Mouse (Mus musculus): Measurements from ENCODE around the gene Carns1. TPM values are rescaled to one million over a fixed set of nuclear protein-coding genes. Genes with fewer than 3 reads are reported as not detected.

The Carns1 gene
- polyA plus RNA-seq, 1 experiment from 2014 or later, result 4.1 TPM

Small RNA genes within 50 kb of the gene (microRNA-seq; reads per million reads assigned to microRNA genes)
- gene Gm26115, result not detected

Other genes with a start within 250 kb of the Carns1 start
- 1.2 and 1.4 TPM in 2 replicates for gene Aldh3b1, start 245.7 kb downstream of the Carns1 start, polyA plus RNA-seq (2015; fragmentation: Nextera tagmentation; extraction: Ambion mirVana)
- gene Unc93b1, start 240.3 kb downstream of the Carns1 start, polyA plus RNA-seq (2015; fragmentation: Nextera tagmentation; extraction: Ambion mirVana), result 7.7 TPM in 2 replicates
- not detected in 2 replicates for gene Aldh3b3, start 216.8 kb downstream of the Carns1 start, polyA plus RNA-seq (2015; fragmentation: Nextera tagmentation; extraction: Ambion mirVana)
- gene Aldh3b2, start 203.2 kb downstream of the Carns1 start, polyA plus RNA-seq (2015; fragmentation: Nextera tagmentation; extraction: Ambion mirVana), result 0.30 and 1.1 TPM in 2 replicates
- gene Acy3, start 188.9 kb downstream of the Carns1 start, polyA plus RNA-seq (2015; fragmentation: Nextera tagmentation; extraction: Ambion mirVana), result 1.5 and 1.7 TPM in 2 replicates
- not detected in 2 replicates for gene Tbx10, start 182.7 kb downstream of the Carns1 start, polyA plus RNA-seq (2015; fragmentation: Nextera tagmentation; extraction: Ambion mirVana)
- 34.0 and 42.1 TPM in 2 replicates for gene Nudt8, start 174.9 kb downstream of the Carns1 start, polyA plus RNA-seq (2015; fragmentation: Nextera tagmentation; extraction: Ambion mirVana)
- 6.6 and 9.6 TPM in 2 replicates for gene Gm49405, start 174.9 kb downstream of the Carns1 start, polyA plus RNA-seq (2015; fragmentation: Nextera tagmentation; extraction: Ambion mirVana)
- gene Doc2g, start 172.2 kb downstream of the Carns1 start, polyA plus RNA-seq (2015; fragmentation: Nextera tagmentation; extraction: Ambion mirVana), result 8.8 and 13.2 TPM in 2 replicates
- gene Ndufv1, start 162.7 kb downstream of the Carns1 start, polyA plus RNA-seq (2015; fragmentation: Nextera tagmentation; extraction: Ambion mirVana), result 221 and 239 TPM in 2 replicates
- gene Gstp1, start 137.5 kb downstream of the Carns1 start, polyA plus RNA-seq (2015; fragmentation: Nextera tagmentation; extraction: Ambion mirVana), result 402 and 460 TPM in 2 replicates
- gene Gstp2, start 129.5 kb downstream of the Carns1 start, polyA plus RNA-seq (2015; fragmentation: Nextera tagmentation; extraction: Ambion mirVana), result 1.1 and 4.1 TPM in 2 replicates
- not detected in 2 replicates for gene Gstp3, start 115.9 kb downstream of the Carns1 start, polyA plus RNA-seq (2015; fragmentation: Nextera tagmentation; extraction: Ambion mirVana)
- not detected in 2 replicates for gene Cabp2, start 93.9 kb downstream of the Carns1 start, polyA plus RNA-seq (2015; fragmentation: Nextera tagmentation; extraction: Ambion mirVana)
- 76.6 and 80.3 TPM in 2 replicates for gene Cdk2ap2, start 78.3 kb downstream of the Carns1 start, polyA plus RNA-seq (2015; fragmentation: Nextera tagmentation; extraction: Ambion mirVana)
- 49.6 and 75.5 TPM in 2 replicates for gene Pitpnm1, start 75.5 kb downstream of the Carns1 start, polyA plus RNA-seq (2015; fragmentation: Nextera tagmentation; extraction: Ambion mirVana)
- gene Aip, start 49.6 kb downstream of the Carns1 start, polyA plus RNA-seq (2015; fragmentation: Nextera tagmentation; extraction: Ambion mirVana), result 91.4 and 91.6 TPM in 2 replicates
- not detected in 2 replicates for gene Gpr152, start 35.7 kb downstream of the Carns1 start, polyA plus RNA-seq (2015; fragmentation: Nextera tagmentation; extraction: Ambion mirVana)
- gene Cabp4, start 31.4 kb downstream of the Carns1 start, polyA plus RNA-seq (2015; fragmentation: Nextera tagmentation; extraction: Ambion mirVana), result 0.22 TPM in 1 of 2 replicates, not detected in the other
- 143 and 145 TPM in 2 replicates for gene Coro1b, start 26.9 kb downstream of the Carns1 start, polyA plus RNA-seq (2015; fragmentation: Nextera tagmentation; extraction: Ambion mirVana)
- gene Ptprcap, start 21.9 kb downstream of the Carns1 start, polyA plus RNA-seq (2015; fragmentation: Nextera tagmentation; extraction: Ambion mirVana), result 0.39 TPM in 1 of 2 replicates, not detected in the other
- 52.6 and 59.8 TPM in 2 replicates for gene Rps6kb2, start 12.1 kb downstream of the Carns1 start, polyA plus RNA-seq (2015; fragmentation: Nextera tagmentation; extraction: Ambion mirVana)
- gene Tbc1d10c, start 15.8 kb upstream of the Carns1 start, polyA plus RNA-seq (2015; fragmentation: Nextera tagmentation; extraction: Ambion mirVana), result 0.29 and 0.42 TPM in 2 replicates
- gene Ppp1ca, start 16.6 kb upstream of the Carns1 start, polyA plus RNA-seq (2015; fragmentation: Nextera tagmentation; extraction: Ambion mirVana), result 551 and 574 TPM in 2 replicates
- gene Rad9a, start 26.2 kb upstream of the Carns1 start, polyA plus RNA-seq (2015; fragmentation: Nextera tagmentation; extraction: Ambion mirVana), result 22.6 and 26.1 TPM in 2 replicates
- 0.40 and 0.49 TPM in 2 replicates for gene Clcf1, start 38.8 kb upstream of the Carns1 start, polyA plus RNA-seq (2015; fragmentation: Nextera tagmentation; extraction: Ambion mirVana)
- gene AC109138.7, start 38.9 kb upstream of the Carns1 start, polyA plus RNA-seq (2015; fragmentation: Nextera tagmentation; extraction: Ambion mirVana), result not detected in 2 replicates
- gene Pold4, start 56.4 kb upstream of the Carns1 start, polyA plus RNA-seq (2015; fragmentation: Nextera tagmentation; extraction: Ambion mirVana), result 19.6 and 21.9 TPM in 2 replicates
- 7.2 and 11.8 TPM in 2 replicates for gene Ssh3, start 93.7 kb upstream of the Carns1 start, polyA plus RNA-seq (2015; fragmentation: Nextera tagmentation; extraction: Ambion mirVana)
- gene Ankrd13d, start 107.7 kb upstream of the Carns1 start, polyA plus RNA-seq (2015; fragmentation: Nextera tagmentation; extraction: Ambion mirVana), result 24.0 and 38.6 TPM in 2 replicates
- 20.6 and 28.1 TPM in 2 replicates for gene Grk2, start 130.7 kb upstream of the Carns1 start, polyA plus RNA-seq (2015; fragmentation: Nextera tagmentation; extraction: Ambion mirVana)
- gene Kdm2a, start 222.8 kb upstream of the Carns1 start, polyA plus RNA-seq (2015; fragmentation: Nextera tagmentation; extraction: Ambion mirVana), result 38.9 and 42.1 TPM in 2 replicates